Mouse (Mus musculus): ENCODE measurements around the gene Aimp1. TPM values are rescaled to one million over a fixed set of nuclear protein-coding genes. Genes with fewer than 3 reads are reported as not detected.

Aimp1 gene
- total RNA-seq, 2 experiments from 2014 or later: 68.8 to 80.6 TPM

Other genes with a start within 250 kb of the Aimp1 start
- not detected for gene Gimd1, start 54.5 kb downstream of the Aimp1 start, total RNA-seq (2021)
- 1 to 10 TPM; 8.6 to 8.8 TPM for gene Tbck, start 226 bp downstream of the Aimp1 start, total RNA-seq (2021)